Mouse (Mus musculus) E14TG2a.4 (cell line): Measurements from ENCODE around the gene Mtus2.

Experiments
- CTCF ChIP-seq: conservative IDR thresholded peaks from 2 replicates; pipeline ENCODE4 v1.5.1; 2014; ENCODE audit warnings: low read length
- NANOG ChIP-seq: IDR thresholded peaks from 2 replicates; pipeline ENCODE4 v1.6.1; 2014; ENCODE audit warnings: borderline replicate concordance, low read length, mixed read lengths
- POU5F1 ChIP-seq: IDR thresholded peaks from 2 replicates; pipeline ENCODE4 v1.6.1; 2014; ENCODE audit warnings: low read length, borderline replicate concordance

DNA sequence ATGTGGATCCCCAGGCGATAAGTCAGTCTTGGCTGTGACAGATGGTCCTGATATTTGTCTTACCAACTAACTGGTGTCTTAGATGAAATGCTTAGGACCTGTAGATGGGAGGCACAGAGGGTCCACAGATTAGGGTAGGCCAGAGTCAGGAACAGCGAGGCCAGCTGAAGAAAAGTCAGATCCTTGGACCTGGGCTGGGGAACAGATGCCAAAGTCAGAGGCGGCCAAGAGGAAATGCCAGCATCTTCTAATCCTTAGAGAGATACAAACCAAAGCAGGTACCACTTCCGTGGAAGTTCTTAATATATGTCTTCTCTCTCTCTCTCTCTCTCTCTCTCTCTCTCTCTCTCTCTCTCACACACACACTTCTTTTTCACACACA is 96.5 kb downstream of the Mtus2 start:
- TF ChIP-seq CTCF (no peak), POU5F1 (no peak), NANOG (no peak)
